Mouse (Mus musculus): ENCODE measurements around the gene Ssh1. TPM values are rescaled to one million over a fixed set of nuclear protein-coding genes. Genes with fewer than 3 reads are reported as not detected.

Ssh1 gene
- total and polyA plus RNA-seq, 2 experiments from 2014 or later, result 12.4 to 14.0 TPM

- Histone ChIP-seq H3K4me2 (ENCODE audit: low read depth, low read length, poor library complexity, severe bottlenecking) (peak overlapping the region; percentile 20; the same call in 1 of the 2 replicates), H3K9me3 (ENCODE audit: low read length) (no peaks in the 10 kb centered on the region), H3K4me1 (ENCODE audit: insufficient read depth, low read length) (no peaks in the 10 kb centered on the region), H3K27ac (ENCODE audit: low read depth, low read length) (no peak overlapping the region), H3K36me3 (ENCODE audit: insufficient read depth, low read length) (no peaks in the 10 kb centered on the region), H3K4me3 (ENCODE audit: low read depth, low read length) (no peak overlapping the region), H3K9ac (replicated peaks; ENCODE audit: low read length, poor library complexity, severe bottlenecking) (no peak overlapping the region), H3K27me3 (ENCODE audit: insufficient read depth, low read length) (no peaks in the 10 kb centered on the region)
- no peak for TF ChIP-seq CTCF (IDR thresholded peaks at IDR 0.05)
- DNase-seq (ENCODE audit: low spot score), result peak; percentile 47
- 17% methylated on average over 18 of the region's 18 CpGs for WGBS
- ATAC-seq (ENCODE audit: low FRiP score), result no peak
These were observed 62.8 kb downstream of the Ssh1 start for GRCm38 (mm10) chr5:113930648-113931609.

GRCm38 (mm10) chr5:113929950-113930647 is 63.6 kb downstream of the Ssh1 start:
- H3K9me3 ChIP-seq (ENCODE audit: low read length), result no peaks in the 10 kb centered on the region
- WGBS, result 55% methylated on average over 10 of the region's 10 CpGs

GRCm38 (mm10) chr5:113929526-113929925 is 64.2 kb downstream of the Ssh1 start:
- 73% methylated on average over 10 of the region's 10 CpGs for WGBS
- no peak overlapping the region for H3K4me2 ChIP-seq (ENCODE audit: low read depth, low read length, poor library complexity, severe bottlenecking)
- H3K36me3 ChIP-seq (ENCODE audit: insufficient read depth, low read length), result no peaks in the 10 kb centered on the region
- H3K9me3 ChIP-seq (ENCODE audit: low read length), result no peaks in the 10 kb centered on the region
- no peaks in the 10 kb centered on the region for H3K4me1 ChIP-seq (ENCODE audit: insufficient read depth, low read length)
- DNase-seq (ENCODE audit: low spot score) (no peak), ATAC-seq (ENCODE audit: low FRiP score) (no peak)
- TF ChIP-seq CTCF (IDR thresholded peaks at IDR 0.05), result peak; percentile 34
- no peak overlapping the region for H3K9ac ChIP-seq (replicated peaks; ENCODE audit: low read length, poor library complexity, severe bottlenecking)
- H3K27ac ChIP-seq (ENCODE audit: low read depth, low read length), result no peak overlapping the region
- H3K27me3 ChIP-seq (ENCODE audit: insufficient read depth, low read length), result no peaks in the 10 kb centered on the region
- no peak overlapping the region for H3K4me3 ChIP-seq (ENCODE audit: low read depth, low read length)

More at GRCm38 (mm10) chr5:113929950-113930647, 63.6 kb downstream of the Ssh1 start:
- H3K4me3 ChIP-seq (ENCODE audit: low read depth, low read length), result no peak overlapping the region
- H3K36me3 ChIP-seq (ENCODE audit: insufficient read depth, low read length), result no peaks in the 10 kb centered on the region
- no peaks in the 10 kb centered on the region for H3K27me3 ChIP-seq (ENCODE audit: insufficient read depth, low read length)
- TF ChIP-seq CTCF (IDR thresholded peaks at IDR 0.05), result no peak
- no peak overlapping the region for H3K27ac ChIP-seq (ENCODE audit: low read depth, low read length)
- no peak for ATAC-seq (ENCODE audit: low FRiP score)
- H3K4me2 ChIP-seq (ENCODE audit: low read depth, low read length, poor library complexity, severe bottlenecking), result no peak overlapping the region
- H3K9ac ChIP-seq (replicated peaks; ENCODE audit: low read length, poor library complexity, severe bottlenecking), result no peak overlapping the region
- no peaks in the 10 kb centered on the region for H3K4me1 ChIP-seq (ENCODE audit: insufficient read depth, low read length)
- DNase-seq (ENCODE audit: low spot score), result no peak

GRCm38 (mm10) chr5:113924608-113925007 is 69.1 kb downstream of the Ssh1 start:
- Histone ChIP-seq H3K9ac (replicated peaks; ENCODE audit: low read length, poor library complexity, severe bottlenecking) (no peak overlapping the region), H3K4me2 (ENCODE audit: low read depth, low read length, poor library complexity, severe bottlenecking) (no peak overlapping the region), H3K36me3 (ENCODE audit: insufficient read depth, low read length) (no peaks in the 10 kb centered on the region), H3K27me3 (ENCODE audit: insufficient read depth, low read length) (no peaks in the 10 kb centered on the region), H3K4me3 (ENCODE audit: low read depth, low read length) (no peak overlapping the region), H3K4me1 (ENCODE audit: insufficient read depth, low read length) (no peaks in the 10 kb centered on the region; the same call in 1 of the 2 replicates), H3K27ac (ENCODE audit: low read depth, low read length) (no peak overlapping the region), H3K9me3 (ENCODE audit: low read length) (no peaks in the 10 kb centered on the region)
- no peak for TF ChIP-seq CTCF (IDR thresholded peaks at IDR 0.05)
- WGBS, result 87% methylated on average over 4 of the region's 4 CpGs
- no peak for ATAC-seq (ENCODE audit: low FRiP score)
- no peak for DNase-seq (ENCODE audit: low spot score)

GRCm38 (mm10) chr5:113921310-113922166 is 72.2 kb downstream of the Ssh1 start:
- no peak for TF ChIP-seq CTCF (IDR thresholded peaks at IDR 0.05)
- no peaks in the 10 kb centered on the region; the same call in 1 of the 2 replicates for H3K4me1 ChIP-seq (ENCODE audit: insufficient read depth, low read length)
- no peak overlapping the region for H3K4me2 ChIP-seq (ENCODE audit: low read depth, low read length, poor library complexity, severe bottlenecking)
- H3K4me3 ChIP-seq (ENCODE audit: low read depth, low read length), result no peak overlapping the region
- ATAC-seq (ENCODE audit: low FRiP score) (no peak), DNase-seq (ENCODE audit: low spot score) (peak; percentile 53)
- H3K36me3 ChIP-seq (ENCODE audit: insufficient read depth, low read length), result no peaks in the 10 kb centered on the region
- no peak overlapping the region for H3K9ac ChIP-seq (replicated peaks; ENCODE audit: low read length, poor library complexity, severe bottlenecking)
- 12% methylated on average over 6 of the region's 6 CpGs for WGBS
- no peaks in the 10 kb centered on the region for H3K9me3 ChIP-seq (ENCODE audit: low read length)
- no peaks in the 10 kb centered on the region for H3K27me3 ChIP-seq (ENCODE audit: insufficient read depth, low read length)
- no peak overlapping the region for H3K27ac ChIP-seq (ENCODE audit: low read depth, low read length)

All from midbrain, postnatal 0 days (tissue).